9 mouse cellular contexts compared by ENCODE assay signal in genomic region chr2:164924100-164924857, GRCm38 (mm10). TPM values are rescaled to one million over a fixed set of nuclear protein-coding genes. Genes with fewer than 3 reads are reported as not detected.
DNase-seq lines count a peak whose midpoint lies in the region; ATAC-seq and TF ChIP-seq lines count a peak whose summit lies in the region.
"Had no signal": no experiment of that assay in that cellular context is flagged by ENCODE, and none has a peak within 500 bp of the region (broad histone marks: within the 10 kb centered on the region; RNA-seq: fewer than 3 reads in every experiment).

No protein-coding gene starts in this region.

- DNase-seq in CH12.LX (ENCODE audit: extremely low read depth), result peak; percentile 66
- DNase-seq in cerebellum, adult 11-12 months, result peak; percentile 91
- DNase-seq in heart, postnatal 4 days, result peak; percentile 94
- peak; percentile 86 to 97 for DNase-seq in layer of hippocampus, adult 18-20 months (ENCODE audit: low spot score in 2 of 2)
- peak; percentile 90 for DNase-seq in lung, adult 2 months
- peak; percentile 88 for DNase-seq in ovary, postnatal 14 days (ENCODE audit: low spot score)
- DNase-seq in thymus, postnatal 0 days (ENCODE audit: low spot score), result peak; percentile 73

- peak; percentile 60 to 89 for TF ChIP-seq CTCF in CH12.LX (conservative IDR thresholded peaks at IDR 0.05 in 1 of 2, IDR thresholded peaks at IDR 0.05 in 1 of 2; ENCODE audit: low read depth in 2 of 2, low read length in 2 of 2)
- peak; percentile 91 for TF ChIP-seq CTCF in lung, adult 2 months (IDR thresholded peaks at IDR 0.05; ENCODE audit: insufficient read depth, low read length)

- peaks cover 5 to 16% of the 10 kb centered on the region in 2 experiments for H3K36me3 ChIP-seq in CH12.LX (replicated peaks in 1 of 2; ENCODE audit: control insufficient read depth in 1 of 2, insufficient read depth in 1 of 2, low read length in 1 of 2)
- H3K36me3 ChIP-seq in forebrain, embryonic 16.5 days (ENCODE audit: control insufficient read depth, insufficient read depth), result no peaks in the 10 kb centered on the region

- H3K4me2 ChIP-seq in CH12.LX (ENCODE audit: insufficient read depth, low read depth, poor library complexity, severe bottlenecking), result no peak overlapping the region
- H3K4me2 ChIP-seq in forebrain, embryonic 16.5 days (ENCODE audit: low read length), result no peak overlapping the region
- H3K4me2 ChIP-seq: embryonic facial prominence, embryonic 12.5 days had no signal

- TF ChIP-seq EP300 in CH12.LX (IDR thresholded peaks at IDR 0.05; ENCODE audit: low read length), result no peak

- H3K27me3 ChIP-seq in CH12.LX (replicated peaks), result no peaks in the 10 kb centered on the region
- no peaks in the 10 kb centered on the region; the same call in 1 of the 2 replicates for H3K27me3 ChIP-seq in forebrain, embryonic 16.5 days (replicated peaks; ENCODE audit: control insufficient read depth, insufficient read depth, low read length)
- H3K27me3 ChIP-seq: embryonic facial prominence, embryonic 12.5 days had no signal

- TF ChIP-seq RAD21 in CH12.LX (IDR thresholded peaks at IDR 0.05; ENCODE audit: low read depth, low read length), result peak; percentile 82

- H3K9me3 ChIP-seq in CH12.LX (replicated peaks; ENCODE audit: low read length), result no peaks in the 10 kb centered on the region
- no peaks in the 10 kb centered on the region for H3K9me3 ChIP-seq in forebrain, embryonic 16.5 days (ENCODE audit: control insufficient read depth, low read length)
- H3K9me3 ChIP-seq: embryonic facial prominence, embryonic 12.5 days had no signal

- H3K4me3 ChIP-seq in CH12.LX (replicated peaks in 1 of 3; ENCODE audit: low read depth in 2 of 3, low read length in 2 of 3, poor library complexity in 1 of 3), result no peak overlapping the region
- H3K4me3 ChIP-seq in forebrain, embryonic 16.5 days (replicated peaks; ENCODE audit: low read length), result no peak overlapping the region
- H3K4me3 ChIP-seq in lung, adult 2 months (replicated peaks; ENCODE audit: extremely low read depth, low read depth, low read length), result no peak overlapping the region
- H3K4me3 ChIP-seq: embryonic facial prominence, embryonic 12.5 days had no signal

- H3K79me2 ChIP-seq in CH12.LX (replicated peaks; ENCODE audit: control insufficient read depth, extremely low read depth, insufficient read depth, poor library complexity, severe bottlenecking), result no peaks in the 10 kb centered on the region

- H3K9ac ChIP-seq in CH12.LX (ENCODE audit: insufficient read depth, low read depth), result no peak overlapping the region
- H3K9ac ChIP-seq in forebrain, embryonic 16.5 days (replicated peaks; ENCODE audit: low read depth, low read length), result no peak overlapping the region
- H3K9ac ChIP-seq: embryonic facial prominence, embryonic 12.5 days had no signal

- no peak for TF ChIP-seq POLR2A in CH12.LX (IDR thresholded peaks at IDR 0.05; ENCODE audit: low read depth, low read length)
- TF ChIP-seq POLR2A in lung, adult 2 months (IDR thresholded peaks at IDR 0.05; ENCODE audit: borderline replicate concordance, extremely low read depth, low read depth, low read length), result no peak

- 24% methylated on average over 11 of the region's 11 CpGs for WGBS in forebrain, embryonic 16.5 days
- WGBS in lung, adult 2 months, result 33% methylated on average over 11 of the region's 11 CpGs

- in situ Hi-C loops in CH12.LX (cut with MboI; ENCODE audit: low pct_ligation_motif_present, low pct_unique_long_range_greater_than_20kb, low sequenced_read_pairs), result no loop called here

- H3K4me1 ChIP-seq in CH12.LX (ENCODE audit: control insufficient read depth in 1 of 2, insufficient read depth in 2 of 2), result no peaks in the 10 kb centered on the region; a peak in 1 of 4 replicates
- H3K4me1 ChIP-seq in forebrain, embryonic 16.5 days (replicated peaks; ENCODE audit: control insufficient read depth, insufficient read depth, low read length), result peaks cover 11% of the 10 kb centered on the region
- no peaks in the 10 kb centered on the region for H3K4me1 ChIP-seq in lung, adult 2 months (ENCODE audit: control insufficient read depth, insufficient read depth, low read length)

- dilution Hi-C loops in CH12.LX (cut with MboI; ENCODE audit: extremely low pct_ligation_motif_present, extremely low pct_unique_long_range_greater_than_20kb, low sequenced_read_pairs), result no loop called here

- ATAC-seq in forebrain, embryonic 16.5 days, result peak; percentile 86

- no peak overlapping the region for H3K27ac ChIP-seq in CH12.LX (ENCODE audit: insufficient read depth, low read depth)
- H3K27ac ChIP-seq in forebrain, embryonic 16.5 days (ENCODE audit: low read length), result no peak overlapping the region; the same call in 1 of the 2 replicates
- H3K27ac ChIP-seq: embryonic facial prominence, embryonic 12.5 days had no signal

TF ChIP-seq in CH12.LX, 34 proteins besides CTCF, POLR2A, EP300 and RAD21:
- no peak for TF ChIP-seq CHD2 (IDR thresholded peaks at IDR 0.05; ENCODE audit: low read length)
- 0 out of 2 replicates have a peak, but pooled peaks have one; percentile 25 for TF ChIP-seq TCF12 (IDR thresholded peaks at IDR 0.05; ENCODE audit: low read depth, low read length)
- TF ChIP-seq USF1 (IDR thresholded peaks at IDR 0.05; ENCODE audit: low read depth, low read length), result no peak
- TF ChIP-seq SMC3 (IDR thresholded peaks at IDR 0.05; ENCODE audit: low read depth, low read length), result peak; percentile 74

RNA-seq across cellular contexts. Expression of gene Zfp335, which starts 12.7 kb away (rescaled TPM):
- 12.0 and 14.4 TPM in 2 replicates for total RNA-seq in CH12.LX (2012; rRNA removed)
- 5.0 and 5.2 TPM in 2 replicates for total RNA-seq in CH12.LX (2014; rRNA removed)
- 13.1 and 16.5 TPM in 2 replicates for polyA plus RNA-seq in CH12.LX (2012; ENCODE audit: insufficient read length, low read depth)
- polyA plus RNA-seq in forebrain, embryonic 16.5 days (2015; fragmentation: Nextera tagmentation; extraction: Ambion mirVana), result 16.2 and 19.9 TPM in 2 replicates
- total RNA-seq in heart, postnatal 4 days (2021), result 10 to 100 TPM; 14.7 to 15.8 TPM
- 10 to 100 TPM; 25.9 to 26.8 TPM for total RNA-seq in layer of hippocampus, adult 18-20 months (2021)
- 33.2 and 34.9 TPM in 2 replicates for polyA plus RNA-seq in lung, adult 2 months (2012; rRNA removed)
- 8.6 and 9.5 TPM in 2 replicates for polyA plus RNA-seq in thymus, postnatal 0 days (2015; fragmentation: Nextera tagmentation; extraction: Ambion mirVana)

RNA-seq across cellular contexts. Expression of gene Mmp9, which starts 16.3 kb away (rescaled TPM):
- not detected in 2 replicates for total RNA-seq in CH12.LX (2012; rRNA removed)
- not detected in 2 replicates for total RNA-seq in CH12.LX (2014; rRNA removed)
- polyA plus RNA-seq in CH12.LX (2012; ENCODE audit: insufficient read length, low read depth), result not detected in 2 replicates
- 16.9 and 20.6 TPM in 2 replicates for polyA plus RNA-seq in forebrain, embryonic 16.5 days (2015; fragmentation: Nextera tagmentation; extraction: Ambion mirVana)
- total RNA-seq in heart, postnatal 4 days (2021), result under 1 TPM; 0.48 to 0.63 TPM
- total RNA-seq in layer of hippocampus, adult 18-20 months (2021), result 1 to 10 TPM; 1.5 to 1.6 TPM
- 12.4 and 13.4 TPM in 2 replicates for polyA plus RNA-seq in lung, adult 2 months (2012; rRNA removed)
- polyA plus RNA-seq in thymus, postnatal 0 days (2015; fragmentation: Nextera tagmentation; extraction: Ambion mirVana), result 47.8 and 53.2 TPM in 2 replicates

RNA-seq across cellular contexts. Expression of gene Slc12a5, which starts 36.3 kb away (rescaled TPM):
- total RNA-seq in CH12.LX (2012; rRNA removed) (0.30 and 0.34 TPM in 2 replicates), CH12.LX (2014; rRNA removed) (0.05 and 0.18 TPM in 2 replicates)
- 0.71 and 0.83 TPM in 2 replicates for polyA plus RNA-seq in CH12.LX (2012; ENCODE audit: insufficient read length, low read depth)
- 13.1 and 22.4 TPM in 2 replicates for polyA plus RNA-seq in forebrain, embryonic 16.5 days (2015; fragmentation: Nextera tagmentation; extraction: Ambion mirVana)
- total RNA-seq in heart, postnatal 4 days (2021), result 1 to 10 TPM in 1 of 2 experiments, under 1 TPM in 1; 0.90 to 1.1 TPM
- total RNA-seq in layer of hippocampus, adult 18-20 months (2021), result 100 to 1,000 TPM; 396 to 408 TPM
- 3.6 and 3.9 TPM in 2 replicates for polyA plus RNA-seq in lung, adult 2 months (2012; rRNA removed)
- 0.26 and 0.30 TPM in 2 replicates for polyA plus RNA-seq in thymus, postnatal 0 days (2015; fragmentation: Nextera tagmentation; extraction: Ambion mirVana)

RNA-seq across cellular contexts. Expression of gene Pcif1, which starts 45.2 kb away (rescaled TPM):
- total RNA-seq in CH12.LX (2012; rRNA removed), result 30.0 and 33.6 TPM in 2 replicates
- total RNA-seq in CH12.LX (2014; rRNA removed), result 18.2 and 20.0 TPM in 2 replicates
- 49.1 and 59.1 TPM in 2 replicates for polyA plus RNA-seq in CH12.LX (2012; ENCODE audit: insufficient read length, low read depth)
- 79.3 and 93.7 TPM in 2 replicates for polyA plus RNA-seq in forebrain, embryonic 16.5 days (2015; fragmentation: Nextera tagmentation; extraction: Ambion mirVana)
- total RNA-seq in heart, postnatal 4 days (2021), result 10 to 100 TPM; 47.0 to 48.2 TPM
- total RNA-seq in layer of hippocampus, adult 18-20 months (2021), result 10 to 100 TPM; 41.9 to 45.2 TPM
- 42.9 and 44.3 TPM in 2 replicates for polyA plus RNA-seq in lung, adult 2 months (2012; rRNA removed)
- 92.5 and 107 TPM in 2 replicates for polyA plus RNA-seq in thymus, postnatal 0 days (2015; fragmentation: Nextera tagmentation; extraction: Ambion mirVana)

Comparison
In these comparisons a context has a peak if more than half of its experiments do, and no peak if none do; other contexts are left out.
1. RNA of gene Mmp9, which starts 16.3 kb away (polyA plus RNA-seq): 47.8 to 53.2 TPM in thymus, postnatal 0 days, 16.9 to 20.6 TPM in forebrain, embryonic 16.5 days and 12.4 to 13.4 TPM in lung, adult 2 months; not detected in CH12.LX; every median in the first group is over 10 times any median in the second.
2. Peak in every context shown above with its lines, with median percentiles within 50 percentile points of each other: DNase-seq.